Mouse (Mus musculus): Measurements from ENCODE around the gene En2. TPM values are rescaled to one million over a fixed set of nuclear protein-coding genes. Genes with fewer than 3 reads are reported as not detected.

The En2 gene
- polyA plus RNA-seq, 1 experiment from 2014 or later, result not detected

GRCm38 (mm10) chr5:28136438-28136837 lies 29.1 kb upstream of the En2 start:
- no peak overlapping the region for H3K4me2 ChIP-seq
- H3K4me3 ChIP-seq, result no peak overlapping the region
- H3K27me3 ChIP-seq, result peaks cover 66% of the 10 kb centered on the region
- no peak for ATAC-seq (ENCODE audit: insufficient number of reproducible peaks, insufficient read depth, low FRiP score, low TSS enrichment, low read depth)
- no peaks in the 10 kb centered on the region for H3K36me3 ChIP-seq
- H3K9me3 ChIP-seq, result no peaks in the 10 kb centered on the region
- WGBS, result 45% methylated on average over 2 of the region's 2 CpGs
- H3K9ac ChIP-seq, result no peak overlapping the region
- no peaks in the 10 kb centered on the region for H3K4me1 ChIP-seq
- no peak overlapping the region for H3K27ac ChIP-seq

GRCm38 (mm10) chr5:28144555-28144954 lies 20.9 kb upstream of the En2 start:
- no peak for ATAC-seq (ENCODE audit: insufficient number of reproducible peaks, insufficient read depth, low FRiP score, low TSS enrichment, low read depth)
- no peak overlapping the region for H3K4me2 ChIP-seq
- no peaks in the 10 kb centered on the region for H3K9me3 ChIP-seq
- no peak overlapping the region for H3K27ac ChIP-seq
- H3K27me3 ChIP-seq, result peaks cover 38% of the 10 kb centered on the region
- no peaks in the 10 kb centered on the region for H3K4me1 ChIP-seq
- no peaks in the 10 kb centered on the region for H3K36me3 ChIP-seq
- no peak overlapping the region for H3K4me3 ChIP-seq
- no peak overlapping the region for H3K9ac ChIP-seq

- WGBS, result 73% methylated on average over 8 of the region's 8 CpGs
- peaks cover 43% of the 10 kb centered on the region for H3K27me3 ChIP-seq
- H3K27ac ChIP-seq, result no peak overlapping the region
- no peak overlapping the region for H3K4me3 ChIP-seq
- H3K9me3 ChIP-seq, result no peaks in the 10 kb centered on the region
- H3K4me1 ChIP-seq, result no peaks in the 10 kb centered on the region
- no peaks in the 10 kb centered on the region for H3K36me3 ChIP-seq
- H3K4me2 ChIP-seq, result no peak overlapping the region
- no peak overlapping the region for H3K9ac ChIP-seq
- no peak for ATAC-seq (ENCODE audit: insufficient number of reproducible peaks, insufficient read depth, low FRiP score, low TSS enrichment, low read depth)
Measured at GRCm38 (mm10) chr5:28146018-28146417, 19.5 kb upstream of the En2 start.

GRCm38 (mm10) chr5:28148473-28148872 lies 17.0 kb upstream of the En2 start:
- no peaks in the 10 kb centered on the region for H3K9me3 ChIP-seq
- 46% methylated on average over 3 of the region's 3 CpGs for WGBS
- peaks cover 61% of the 10 kb centered on the region for H3K27me3 ChIP-seq
- no peak overlapping the region for H3K4me3 ChIP-seq
- H3K4me1 ChIP-seq, result no peaks in the 10 kb centered on the region
- no peak overlapping the region for H3K27ac ChIP-seq
- no peak overlapping the region for H3K4me2 ChIP-seq
- ATAC-seq (ENCODE audit: insufficient number of reproducible peaks, insufficient read depth, low FRiP score, low TSS enrichment, low read depth), result no peak
- no peak overlapping the region for H3K9ac ChIP-seq
- no peaks in the 10 kb centered on the region for H3K36me3 ChIP-seq

- H3K27me3 ChIP-seq, result peaks cover 70% of the 10 kb centered on the region
- H3K9me3 ChIP-seq, result no peaks in the 10 kb centered on the region
- H3K4me3 ChIP-seq, result no peak overlapping the region
- no peak for ATAC-seq (ENCODE audit: insufficient number of reproducible peaks, insufficient read depth, low FRiP score, low TSS enrichment, low read depth)
- H3K4me1 ChIP-seq, result no peaks in the 10 kb centered on the region
- WGBS, result 84% methylated on average over 3 of the region's 3 CpGs
- H3K9ac ChIP-seq, result no peak overlapping the region
- H3K36me3 ChIP-seq, result no peaks in the 10 kb centered on the region
- H3K27ac ChIP-seq, result no peak overlapping the region
- no peak overlapping the region for H3K4me2 ChIP-seq
Measured at GRCm38 (mm10) chr5:28149436-28149835, 16.1 kb upstream of the En2 start.

- no peak for ATAC-seq (ENCODE audit: insufficient number of reproducible peaks, insufficient read depth, low FRiP score, low TSS enrichment, low read depth)
- H3K4me2 ChIP-seq, result no peak overlapping the region
- H3K9me3 ChIP-seq, result no peaks in the 10 kb centered on the region
- no peak overlapping the region for H3K4me3 ChIP-seq
- no peak overlapping the region for H3K27ac ChIP-seq
- H3K4me1 ChIP-seq, result peaks cover 9% of the 10 kb centered on the region; the same call in 1 of the 2 replicates
- 5% methylated on average over 9 of the region's 9 CpGs for WGBS
- H3K27me3 ChIP-seq, result peaks cover 98% of the 10 kb centered on the region
- H3K36me3 ChIP-seq, result no peaks in the 10 kb centered on the region
- no peak overlapping the region for H3K9ac ChIP-seq
Measured at GRCm38 (mm10) chr5:28157044-28157730, 8.3 kb upstream of the En2 start.

- no peaks in the 10 kb centered on the region for H3K9me3 ChIP-seq
- H3K27me3 ChIP-seq, result peaks cover 98% of the 10 kb centered on the region
- peaks cover 9% of the 10 kb centered on the region; the same call in 1 of the 2 replicates for H3K4me1 ChIP-seq
- H3K4me3 ChIP-seq, result 0 out of 2 replicates have a peak overlapping the region, but pooled peaks have one; percentile 18
- H3K36me3 ChIP-seq, result no peaks in the 10 kb centered on the region
- WGBS, result under 1% methylated on average over 17 of the region's 17 CpGs
- peak overlapping the region; percentile 38 for H3K4me2 ChIP-seq
- H3K27ac ChIP-seq, result no peak overlapping the region
- no peak for ATAC-seq (ENCODE audit: insufficient number of reproducible peaks, insufficient read depth, low FRiP score, low TSS enrichment, low read depth)
- no peak overlapping the region for H3K9ac ChIP-seq
Measured at GRCm38 (mm10) chr5:28157781-28158180, 7.7 kb upstream of the En2 start.

- Histone ChIP-seq H3K9ac (no peak overlapping the region), H3K27ac (no peak overlapping the region), H3K4me2 (peak overlapping the region; percentile 38), H3K4me1 (peaks cover 9% of the 10 kb centered on the region; the same call in 1 of the 2 replicates), H3K27me3 (peaks cover 98% of the 10 kb centered on the region), H3K36me3 (no peaks in the 10 kb centered on the region), H3K4me3 (peak overlapping the region; percentile 18), H3K9me3 (no peaks in the 10 kb centered on the region)
- under 1% methylated on average over 31 of the region's 31 CpGs for WGBS
- ATAC-seq (ENCODE audit: insufficient number of reproducible peaks, insufficient read depth, low FRiP score, low TSS enrichment, low read depth), result no peak
Measured at GRCm38 (mm10) chr5:28158308-28159071, 7.0 kb upstream of the En2 start.

GRCm38 (mm10) chr5:28159072-28159458 lies 6.4 kb upstream of the En2 start:
- ATAC-seq (ENCODE audit: insufficient number of reproducible peaks, insufficient read depth, low FRiP score, low TSS enrichment, low read depth), result no peak
- Histone ChIP-seq H3K36me3 (no peaks in the 10 kb centered on the region), H3K9ac (no peak overlapping the region), H3K9me3 (no peaks in the 10 kb centered on the region), H3K4me1 (peaks cover 9% of the 10 kb centered on the region; the same call in 1 of the 2 replicates), H3K4me2 (no peak overlapping the region), H3K27me3 (peaks cover 98% of the 10 kb centered on the region), H3K27ac (no peak overlapping the region), H3K4me3 (no peak overlapping the region)
- WGBS, result 2% methylated on average over 15 of the region's 15 CpGs

GRCm38 (mm10) chr5:28159891-28160470 lies 5.5 kb upstream of the En2 start:
- no peak for ATAC-seq (ENCODE audit: insufficient number of reproducible peaks, insufficient read depth, low FRiP score, low TSS enrichment, low read depth)
- H3K4me1 ChIP-seq, result peaks cover 9% of the 10 kb centered on the region; the same call in 1 of the 2 replicates
- WGBS, result 2% methylated on average over 8 of the region's 8 CpGs
- no peak overlapping the region for H3K4me2 ChIP-seq
- no peaks in the 10 kb centered on the region for H3K9me3 ChIP-seq
- no peak overlapping the region for H3K27ac ChIP-seq
- no peak overlapping the region for H3K4me3 ChIP-seq
- H3K27me3 ChIP-seq, result peaks cover 100% of the 10 kb centered on the region
- no peaks in the 10 kb centered on the region for H3K36me3 ChIP-seq
- H3K9ac ChIP-seq, result no peak overlapping the region

GRCm38 (mm10) chr5:28161383-28161937 lies 4.0 kb upstream of the En2 start:
- WGBS, result under 1% methylated on average over 20 of the region's 20 CpGs
- no peak for ATAC-seq (ENCODE audit: insufficient number of reproducible peaks, insufficient read depth, low FRiP score, low TSS enrichment, low read depth)
- no peak overlapping the region for H3K27ac ChIP-seq
- H3K9me3 ChIP-seq, result no peaks in the 10 kb centered on the region
- H3K4me2 ChIP-seq, result peak overlapping the region; percentile 14; the same call in 1 of the 2 replicates
- no peak overlapping the region for H3K9ac ChIP-seq
- peaks cover 100% of the 10 kb centered on the region for H3K27me3 ChIP-seq
- peaks cover 23% of the 10 kb centered on the region for H3K4me1 ChIP-seq
- H3K4me3 ChIP-seq, result no peak overlapping the region
- no peaks in the 10 kb centered on the region for H3K36me3 ChIP-seq
